Mouse (Mus musculus) megakaryocyte, embryonic 14.5 days (primary cell): Measurements from ENCODE around the gene Serpine2. TPM values are rescaled to one million over a fixed set of nuclear protein-coding genes. Genes with fewer than 3 reads are reported as not detected.

Experiments
- H3K27me3 ChIP-seq: replicated peaks from 2 replicates; pipeline ENCODE3; 2012; ENCODE audit warnings: inconsistent platforms
- H3K36me3 ChIP-seq: replicated peaks from 2 replicates; pipeline ENCODE3; 2012; ENCODE audit warnings: low read length, inconsistent platforms, mixed read lengths
- H3K4me1 ChIP-seq: 2 replicates; pipeline ENCODE4 v1.6.1; 2012; ENCODE audit warnings: inconsistent platforms
- H3K4me3 ChIP-seq: replicated peaks from 2 replicates; pipeline ENCODE3; 2012; ENCODE audit warnings: moderate library complexity, mild to moderate bottlenecking, inconsistent platforms
- H3K9me3 ChIP-seq: 2 replicates; pipeline ENCODE4 v1.6.1; 2012; ENCODE audit warnings: inconsistent platforms
- FLI1 ChIP-seq: IDR thresholded peaks from 2 replicates; pipeline ENCODE4 v1.6.1; 2012; ENCODE audit warnings: low read length, inconsistent platforms, mixed read lengths
- GATA1 ChIP-seq: IDR thresholded peaks from 3 replicates; pipeline ENCODE4 v1.6.1; 2012; ENCODE audit warnings: mixed read lengths, low read length, inconsistent platforms, borderline replicate concordance
- polyA plus RNA-seq: library from polyadenylated mRNA; stranded (reverse); fragments of >175 nt; gene quantifications from 2 replicates; pipeline ENCODE4 v1.2.3, GENCODE M21; 2012; ENCODE audit warnings: low replicate concordance; ENCODE audit not compliant: insufficient read depth

Serpine2 gene
- polyA plus RNA-seq, 1 experiment = 38.8 TPM

- Histone ChIP-seq H3K4me3 (peak within 1 kb of the TSS; percentile 100), H3K4me1 (peaks cover 20% of the 10 kb centered on the region), H3K27me3 (no peaks in the 10 kb centered on the region), H3K9me3 (no peaks in the 10 kb centered on the region), H3K36me3 (peaks cover 36% of the 10 kb centered on the region)
- TF ChIP-seq GATA1 (no peak), FLI1 (no peak)
Measured at GRCm38 (mm10) chr1:79775927-79776458, 85.0 kb downstream of the Serpine2 start, which contains the start of the genes Mrpl44 and Wdfy1. Gene Mrpl44, plus strand, starts transcription at chr1:79776018. Gene Wdfy1, minus strand, starts transcription at chr1:79776143.

- no peaks in the 10 kb centered on the region for H3K9me3 ChIP-seq
- TF ChIP-seq GATA1 (no peak), FLI1 (no peak)
- H3K36me3 ChIP-seq = peaks cover 19% of the 10 kb centered on the region
- no peak overlapping the region for H3K4me3 ChIP-seq
- no peaks in the 10 kb centered on the region for H3K27me3 ChIP-seq
- H3K4me1 ChIP-seq = peaks cover 20% of the 10 kb centered on the region
Measured at GRCm38 (mm10) chr1:79774164-79774780, 86.7 kb downstream of the Serpine2 start.

- Histone ChIP-seq H3K4me3 (no peak overlapping the region), H3K27me3 (no peaks in the 10 kb centered on the region), H3K9me3 (no peaks in the 10 kb centered on the region)
Measured at GRCm38 (mm10) chr1:79768231-79768630, 92.7 kb downstream of the Serpine2 start.

GRCm38 (mm10) chr1:79764483-79764882, 96.5 kb downstream of the Serpine2 start:
- Histone ChIP-seq H3K9me3 (no peaks in the 10 kb centered on the region), H3K36me3 (peaks cover 4% of the 10 kb centered on the region), H3K4me3 (no peak overlapping the region), H3K4me1 (peaks cover 61% of the 10 kb centered on the region), H3K27me3 (no peaks in the 10 kb centered on the region)
- TF ChIP-seq GATA1 = no peak
- TF ChIP-seq FLI1 = no peak

More at GRCm38 (mm10) chr1:79768231-79768630, 92.7 kb downstream of the Serpine2 start:
- H3K36me3 ChIP-seq = no peaks in the 10 kb centered on the region
- TF ChIP-seq FLI1 (no peak), GATA1 (no peak)
- peaks cover 36% of the 10 kb centered on the region for H3K4me1 ChIP-seq

GRCm38 (mm10) chr1:79764031-79764430, 96.9 kb downstream of the Serpine2 start:
- H3K4me1 ChIP-seq = peaks cover 66% of the 10 kb centered on the region

GRCm38 (mm10) chr1:79762282-79763250, 98.4 kb downstream of the Serpine2 start:
- TF ChIP-seq FLI1 (no peak), GATA1 (no peak)
- Histone ChIP-seq H3K36me3 (peaks cover 17% of the 10 kb centered on the region), H3K9me3 (no peaks in the 10 kb centered on the region), H3K4me1 (peaks cover 72% of the 10 kb centered on the region), H3K27me3 (no peaks in the 10 kb centered on the region), H3K4me3 (peak overlapping the region; percentile 97)

More at GRCm38 (mm10) chr1:79764031-79764430, 96.9 kb downstream of the Serpine2 start:
- peaks cover 8% of the 10 kb centered on the region for H3K36me3 ChIP-seq
- H3K9me3 ChIP-seq = no peaks in the 10 kb centered on the region
- H3K27me3 ChIP-seq = no peaks in the 10 kb centered on the region
- no peak overlapping the region for H3K4me3 ChIP-seq
- no peak for TF ChIP-seq FLI1
- no peak for TF ChIP-seq GATA1

GRCm38 (mm10) chr1:79761917-79762271, 99.1 kb downstream of the Serpine2 start:
- Histone ChIP-seq H3K4me1 (peaks cover 78% of the 10 kb centered on the region), H3K27me3 (no peaks in the 10 kb centered on the region), H3K4me3 (peak overlapping the region; percentile 97), H3K36me3 (peaks cover 22% of the 10 kb centered on the region), H3K9me3 (no peaks in the 10 kb centered on the region)
- TF ChIP-seq FLI1 (no peak), GATA1 (no peak)

- TF ChIP-seq FLI1 (no peak), GATA1 (no peak)
- peaks cover 84% of the 10 kb centered on the region for H3K4me1 ChIP-seq
- H3K9me3 ChIP-seq = no peaks in the 10 kb centered on the region
- H3K36me3 ChIP-seq = peaks cover 28% of the 10 kb centered on the region
- no peaks in the 10 kb centered on the region for H3K27me3 ChIP-seq
- H3K4me3 ChIP-seq = peak overlapping the region; percentile 97
Measured at GRCm38 (mm10) chr1:79761106-79761916, 99.7 kb downstream of the Serpine2 start.

GRCm38 (mm10) chr1:79760656-79761055, 100.3 kb downstream of the Serpine2 start:
- Histone ChIP-seq H3K36me3 (peaks cover 33% of the 10 kb centered on the region), H3K4me1 (peaks cover 85% of the 10 kb centered on the region), H3K27me3 (no peaks in the 10 kb centered on the region), H3K4me3 (peak overlapping the region; percentile 97), H3K9me3 (no peaks in the 10 kb centered on the region)
- TF ChIP-seq FLI1 = no peak
